Mouse (Mus musculus) midbrain, postnatal 0 days (tissue): ENCODE data around the gene Phactr2. TPM values are rescaled to one million over a fixed set of nuclear protein-coding genes. Genes with fewer than 3 reads are reported as not detected.

Experiments
- ATAC-seq: fragments of 200-750 bp; cut with Nextera tagmentation; 2 replicates; pipeline ENCODE4 v1.8.0; 2017; ENCODE audit warnings: moderate number of reproducible peaks, mild to moderate bottlenecking, moderate TSS enrichment, moderate library complexity; ENCODE audit not compliant: low FRiP score
- DNase-seq: peaks from one replicate; pipeline ENCODE4 v3.0.0-alpha.2; 2015; ENCODE audit warnings: low spot score
- H3K27ac ChIP-seq: fragments of 300-500 bp; sonication (generic); 2 replicates; pipeline ENCODE4 v1.5.1; 2014; ENCODE audit warnings: low read depth, mild to moderate bottlenecking, low read length, mixed read lengths
- H3K27me3 ChIP-seq: fragments of 300-500 bp; sonication (generic); 2 replicates; pipeline ENCODE4 v1.6.1; 2014; ENCODE audit warnings: low read length, control low read depth, mixed read lengths; ENCODE audit not compliant: insufficient read depth
- H3K36me3 ChIP-seq: fragments of 300-500 bp; sonication (generic); 2 replicates; pipeline ENCODE4 v1.6.1; 2014; ENCODE audit warnings: low read length, control low read depth, mixed read lengths; ENCODE audit not compliant: insufficient read depth
- H3K4me1 ChIP-seq: fragments of 300-500 bp; sonication (generic); 2 replicates; pipeline ENCODE4 v1.6.1; 2014; ENCODE audit warnings: mild to moderate bottlenecking, control low read depth, antibody characterized with exemption, low read length, mixed read lengths; ENCODE audit not compliant: insufficient read depth
- H3K4me2 ChIP-seq: fragments of 300-500 bp; sonication (generic); 2 replicates; pipeline ENCODE4 v1.6.1; 2014; ENCODE audit warnings: low read depth, mild to moderate bottlenecking, low read length, mixed read lengths; ENCODE audit not compliant: poor library complexity, severe bottlenecking
- H3K4me3 ChIP-seq: fragments of 300-500 bp; sonication (generic); 2 replicates; pipeline ENCODE4 v1.5.1; 2014; ENCODE audit warnings: low read depth, mild to moderate bottlenecking, low read length, moderate library complexity
- H3K9ac ChIP-seq: fragments of 300-500 bp; sonication (generic); replicated peaks from 2 replicates; pipeline ENCODE4 v1.6.1; 2014; ENCODE audit warnings: mild to moderate bottlenecking, low read length, moderate library complexity, mixed read lengths; ENCODE audit not compliant: poor library complexity, severe bottlenecking
- H3K9me3 ChIP-seq: fragments of 300-500 bp; sonication (generic); 2 replicates; pipeline ENCODE4 v1.6.1; 2016; ENCODE audit warnings: low read length, control low read depth
- CTCF ChIP-seq: IDR thresholded peaks from 2 replicates; pipeline ENCODE4 v1.5.1; 2016; ENCODE audit warnings: antibody characterized with exemption, mild to moderate bottlenecking
- WGBS: fragments of 180-500 bp; shearing (Covaris S2); extraction: QIAGEN DNeasy Blood & Tissue Kit; methylation state at CpG from one replicate; pipeline ENCODE4 v1.1.7; 2014; 5-methylcytosine and 5-hydroxymethylcytosine counted together
- polyA plus RNA-seq: library from polyadenylated mRNA; unstranded; fragments of >200 nt; fragmentation: Nextera tagmentation; extraction: Ambion mirVana; gene quantifications from 2 replicates; pipeline ENCODE4 v1.2.1, GENCODE M21; 2015
- total RNA-seq: library from RNA; depleted of rRNA; stranded (reverse); fragments of >200 nt; gene quantifications from 2 replicates; pipeline ENCODE4 v1.2.3, GENCODE M21; 2014

Gene Phactr2
- total and polyA plus RNA-seq, 2 experiments from 2014 or later, result 8.4 to 9.0 TPM

- ATAC-seq, result no peak
- 46% methylated on average over 3 of the region's 3 CpGs for WGBS
Observed at GRCm38 (mm10) chr10:13375820-13376219, 98.4 kb downstream of the Phactr2 start.

DNA sequence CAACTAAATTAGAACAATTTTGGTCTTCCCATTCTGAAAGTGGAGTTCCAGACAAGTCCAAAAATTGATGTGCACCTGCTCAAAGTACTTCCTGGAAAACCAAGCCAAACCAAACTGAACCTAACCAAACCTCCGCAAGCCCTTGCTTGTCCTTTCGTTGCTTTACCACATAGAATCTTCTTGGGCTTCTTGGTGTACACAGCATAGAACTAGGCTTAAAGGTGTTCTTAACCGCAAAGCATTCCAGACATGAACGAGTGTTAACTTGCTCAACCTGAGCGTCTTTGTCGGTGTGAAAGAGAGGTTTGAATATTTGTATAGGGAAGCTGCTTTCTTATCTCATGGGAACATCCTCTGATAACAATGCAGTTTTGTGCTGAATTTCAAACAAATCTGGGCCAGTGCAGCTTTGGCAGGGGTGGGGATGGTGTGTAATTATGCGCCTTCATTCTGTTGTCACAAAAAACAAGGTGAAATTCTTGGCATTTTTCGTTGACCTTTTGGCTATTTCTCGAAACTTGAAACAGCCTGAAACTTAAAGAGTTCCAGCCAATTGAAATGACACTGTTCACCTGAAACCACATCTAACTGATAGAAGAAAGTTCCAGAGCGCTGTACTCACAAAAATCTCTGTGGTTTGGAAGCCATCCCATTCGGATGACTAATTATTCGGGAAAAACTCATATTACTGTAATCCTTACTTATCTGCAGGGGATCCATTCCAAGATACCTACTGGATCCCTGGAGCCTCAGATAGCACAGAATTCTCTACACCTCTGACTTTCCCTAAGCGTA, 104.4 kb downstream of the Phactr2 start:
- DNase-seq (no peak), ATAC-seq (no peak)
- 85% methylated on average over 13 of the region's 13 CpGs for WGBS
- Histone ChIP-seq H3K9me3 (no peaks in the 10 kb centered on the region), H3K4me3 (no peak overlapping the region), H3K4me2 (no peak overlapping the region), H3K27me3 (no peaks in the 10 kb centered on the region), H3K4me1 (no peaks in the 10 kb centered on the region), H3K27ac (no peak overlapping the region), H3K36me3 (no peaks in the 10 kb centered on the region), H3K9ac (no peak overlapping the region)
- TF ChIP-seq CTCF, result no peak

More at GRCm38 (mm10) chr10:13375820-13376219, 98.4 kb downstream of the Phactr2 start:
- H3K9ac ChIP-seq, result no peak overlapping the region
- H3K4me3 ChIP-seq, result no peak overlapping the region
- no peaks in the 10 kb centered on the region for H3K9me3 ChIP-seq
- H3K27me3 ChIP-seq, result no peaks in the 10 kb centered on the region
- H3K4me2 ChIP-seq, result no peak overlapping the region
- H3K27ac ChIP-seq, result no peak overlapping the region
- H3K36me3 ChIP-seq, result no peaks in the 10 kb centered on the region
- no peaks in the 10 kb centered on the region for H3K4me1 ChIP-seq
- no peak for DNase-seq
- no peak for TF ChIP-seq CTCF

DNA sequence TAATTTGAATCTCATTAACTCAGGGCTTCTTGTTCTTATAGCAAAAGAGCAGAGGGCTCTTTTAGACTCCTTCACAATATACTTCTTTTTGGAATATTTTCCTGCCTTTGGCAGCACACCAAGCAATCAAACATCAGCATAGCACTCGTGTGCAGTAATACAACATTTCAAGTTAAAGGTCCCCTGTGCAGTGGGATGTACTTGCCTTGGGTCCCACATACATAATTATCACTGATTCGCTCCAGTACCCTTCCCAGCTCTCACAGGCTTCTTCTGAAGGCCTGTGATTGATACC, 110.0 kb downstream of the Phactr2 start:
- Histone ChIP-seq H3K4me3 (no peak overlapping the region), H3K9me3 (no peaks in the 10 kb centered on the region), H3K27me3 (no peaks in the 10 kb centered on the region), H3K27ac (no peak overlapping the region), H3K36me3 (no peaks in the 10 kb centered on the region), H3K4me1 (no peaks in the 10 kb centered on the region), H3K4me2 (no peak overlapping the region), H3K9ac (no peak overlapping the region)
- DNase-seq (no peak), ATAC-seq (no peak)
- no peak for TF ChIP-seq CTCF
- WGBS, result 64% methylated on average over 2 of the region's 2 CpGs

- H3K4me2 ChIP-seq, result no peak overlapping the region
- H3K9ac ChIP-seq, result no peak overlapping the region
- H3K27ac ChIP-seq, result no peak overlapping the region
- no peaks in the 10 kb centered on the region for H3K9me3 ChIP-seq
- no peaks in the 10 kb centered on the region for H3K36me3 ChIP-seq
- no peaks in the 10 kb centered on the region for H3K4me1 ChIP-seq
- no peak for ATAC-seq
- WGBS, result 88% methylated on average over 11 of the region's 11 CpGs
- no peaks in the 10 kb centered on the region for H3K27me3 ChIP-seq
- DNase-seq, result no peak
- no peak overlapping the region for H3K4me3 ChIP-seq
- no peak for TF ChIP-seq CTCF
Observed at GRCm38 (mm10) chr10:13363499-13364285, 110.5 kb downstream of the Phactr2 start.

- no peaks in the 10 kb centered on the region for H3K9me3 ChIP-seq
- no peaks in the 10 kb centered on the region for H3K4me1 ChIP-seq
- H3K4me3 ChIP-seq, result no peak overlapping the region
- H3K36me3 ChIP-seq, result no peaks in the 10 kb centered on the region
- no peak for DNase-seq
- no peak for TF ChIP-seq CTCF
- ATAC-seq, result no peak
- no peak overlapping the region for H3K4me2 ChIP-seq
- H3K27ac ChIP-seq, result no peak overlapping the region
- no peak overlapping the region for H3K9ac ChIP-seq
- H3K27me3 ChIP-seq, result no peaks in the 10 kb centered on the region
Observed at GRCm38 (mm10) chr10:13360913-13361312, 113.3 kb downstream of the Phactr2 start.

DNA sequence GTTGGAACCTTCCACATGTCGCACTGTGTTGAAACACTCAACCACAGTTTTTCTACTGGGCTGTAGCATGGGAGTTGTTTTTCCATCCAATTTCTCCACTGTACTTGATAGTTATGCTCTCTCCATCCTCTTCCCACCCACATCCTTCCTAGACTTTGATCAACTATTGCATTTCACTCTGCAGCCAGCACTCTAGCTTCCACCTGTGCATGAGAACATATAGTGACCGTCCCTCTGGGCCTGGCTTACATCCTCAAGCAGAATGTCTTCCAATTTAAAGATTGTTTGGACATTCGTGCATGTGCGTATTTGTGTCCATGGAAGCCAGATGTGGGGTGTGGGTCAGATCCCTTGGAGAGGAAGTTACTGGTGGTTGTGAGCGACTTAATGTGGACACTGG, 114.4 kb downstream of the Phactr2 start:
- no peaks in the 10 kb centered on the region for H3K9me3 ChIP-seq
- H3K4me3 ChIP-seq, result no peak overlapping the region
- H3K4me1 ChIP-seq, result no peaks in the 10 kb centered on the region
- DNase-seq, result no peak
- WGBS, result 91% methylated on average over 5 of the region's 5 CpGs
- no peak for ATAC-seq
- no peaks in the 10 kb centered on the region for H3K36me3 ChIP-seq
- no peak for TF ChIP-seq CTCF
- no peak overlapping the region for H3K27ac ChIP-seq
- no peaks in the 10 kb centered on the region for H3K27me3 ChIP-seq
- no peak overlapping the region for H3K4me2 ChIP-seq
- no peak overlapping the region for H3K9ac ChIP-seq
